Mouse (Mus musculus) CH12.LX (cell line): ENCODE results near the gene Disp2. TPM values are rescaled to one million over a fixed set of nuclear protein-coding genes. Genes with fewer than 3 reads are reported as not detected.

Experiments
- DNase-seq: peaks from one replicate; pipeline ENCODE4 v3.0.0-alpha.2; 2013; ENCODE audit errors: extremely low read depth
- H3K27ac ChIP-seq: 2 replicates; pipeline ENCODE4 v1.5.1; 2012; ENCODE audit warnings: low read depth, mild to moderate bottlenecking, control low read depth, moderate library complexity; ENCODE audit not compliant: insufficient read depth
- H3K27me3 ChIP-seq: replicated peaks from 2 replicates; pipeline ENCODE3; 2012; ENCODE audit warnings: inconsistent platforms
- H3K36me3 ChIP-seq, 2 experiments: replicated peaks in 1 of 2; 2 replicates each; pipeline versions ENCODE3 to v1.6.1; 2012; ENCODE audit warnings: inconsistent platforms in 1 of 2, low read length in 1 of 2, mild to moderate bottlenecking in 1 of 2, mixed read lengths in 1 of 2, moderate library complexity in 1 of 2; ENCODE audit not compliant: control insufficient read depth in 1 of 2, insufficient read depth in 1 of 2
- H3K4me1 ChIP-seq, 2 experiments: 2 replicates each; pipeline ENCODE4 v1.6.1; 2012; ENCODE audit warnings: inconsistent platforms in 1 of 2, moderate library complexity in 1 of 2; ENCODE audit not compliant: insufficient read depth in 2 of 2, control insufficient read depth in 1 of 2
- H3K4me2 ChIP-seq: 2 replicates; pipeline ENCODE4 v1.6.1; 2012; ENCODE audit warnings: low read depth, mild to moderate bottlenecking, control low read depth; ENCODE audit not compliant: poor library complexity, insufficient read depth, severe bottlenecking
- H3K4me3 ChIP-seq, 3 experiments: fragments of 150-350 bp in 1 of 3; sonication (generic) in 1 of 3; replicated peaks in 1 of 3; 2 replicates each; pipeline versions ENCODE3 to v1.5.1; 2011 to 2012; ENCODE audit warnings: low read depth in 2 of 3, low read length in 2 of 3, mild to moderate bottlenecking in 2 of 3, moderate library complexity in 2 of 3, control low read depth in 1 of 3, improper control_type of control experiment in 1 of 3, inconsistent platforms in 1 of 3, mixed read lengths in 1 of 3; ENCODE audit not compliant: poor library complexity in 1 of 3
- H3K79me2 ChIP-seq: replicated peaks from 2 replicates; pipeline ENCODE4 v1.6.1; 2012; ENCODE audit warnings: mild to moderate bottlenecking, moderate library complexity; ENCODE audit not compliant: control insufficient read depth, poor library complexity, insufficient read depth, severe bottlenecking; ENCODE audit errors: extremely low read depth
- H3K9ac ChIP-seq: 2 replicates; pipeline ENCODE4 v1.6.1; 2012; ENCODE audit warnings: low read depth, mild to moderate bottlenecking, control low read depth, moderate library complexity; ENCODE audit not compliant: insufficient read depth
- H3K9me3 ChIP-seq: replicated peaks from 2 replicates; pipeline ENCODE3; 2012; ENCODE audit warnings: low read length, inconsistent platforms, mixed read lengths
- BHLHE40 ChIP-seq: IDR thresholded peaks from 2 replicates; pipeline ENCODE4 v1.6.1; 2011; ENCODE audit warnings: mild to moderate bottlenecking, low read depth, low read length, improper control_type of control experiment
- CHD1 ChIP-seq: IDR thresholded peaks from 2 replicates; pipeline ENCODE4 v1.6.1; 2012; ENCODE audit warnings: low read depth, low read length, improper control_type of control experiment, inconsistent platforms
- CHD2 ChIP-seq: IDR thresholded peaks from 2 replicates; pipeline ENCODE4 v1.6.1; 2011; ENCODE audit warnings: low read length, improper control_type of control experiment
- E2F4 ChIP-seq: IDR thresholded peaks from 2 replicates; pipeline ENCODE4 v1.6.1; 2011; ENCODE audit warnings: low read depth, low read length, improper control_type of control experiment; ENCODE audit not compliant: insufficient replicate concordance
- ELF1 ChIP-seq: IDR thresholded peaks from 2 replicates; pipeline ENCODE4 v1.6.1; 2014; ENCODE audit warnings: low read depth, mild to moderate bottlenecking, inconsistent platforms, low read length, improper control_type of control experiment
- EP300 ChIP-seq: IDR thresholded peaks from 2 replicates; pipeline ENCODE4 v1.6.1; 2011; ENCODE audit warnings: low read length, improper control_type of control experiment
- ETS1 ChIP-seq: conservative IDR thresholded peaks from 2 replicates; pipeline ENCODE4 v1.6.1; 2012; ENCODE audit warnings: low read depth, mild to moderate bottlenecking, inconsistent platforms, low read length, improper control_type of control experiment, moderate library complexity
- HCFC1 ChIP-seq: IDR thresholded peaks from 2 replicates; pipeline ENCODE4 v1.6.1; 2012; ENCODE audit warnings: low read depth, mild to moderate bottlenecking, inconsistent platforms, low read length, improper control_type of control experiment
- IRF4 ChIP-seq: IDR thresholded peaks from 2 replicates; pipeline ENCODE4 v1.6.1; 2014; ENCODE audit warnings: low read depth, mild to moderate bottlenecking, inconsistent platforms, low read length, improper control_type of control experiment
- JUN ChIP-seq: IDR thresholded peaks from 2 replicates; pipeline ENCODE4 v1.6.1; 2011; ENCODE audit warnings: low read depth, mild to moderate bottlenecking, low read length, improper control_type of control experiment, moderate library complexity; ENCODE audit not compliant: insufficient read depth
- KAT2A ChIP-seq: IDR thresholded peaks from 2 replicates; pipeline ENCODE4 v1.6.1; 2012; ENCODE audit warnings: low read length, improper control_type of control experiment, inconsistent platforms; ENCODE audit not compliant: insufficient replicate concordance
- MAFK ChIP-seq: IDR thresholded peaks from 2 replicates; pipeline ENCODE4 v1.6.1; 2011; ENCODE audit warnings: low read length, improper control_type of control experiment; ENCODE audit not compliant: insufficient replicate concordance
- MAZ ChIP-seq: IDR thresholded peaks from 2 replicates; pipeline ENCODE4 v1.6.1; 2012; ENCODE audit warnings: low read depth, mild to moderate bottlenecking, inconsistent platforms, low read length, improper control_type of control experiment, moderate library complexity
- MEF2A ChIP-seq: IDR thresholded peaks from 2 replicates; pipeline ENCODE4 v1.6.1; 2014; ENCODE audit warnings: low read depth, mild to moderate bottlenecking, inconsistent platforms, low read length, improper control_type of control experiment, borderline replicate concordance
- MXI1 ChIP-seq: IDR thresholded peaks from 2 replicates; pipeline ENCODE4 v1.6.1; 2011; ENCODE audit warnings: mild to moderate bottlenecking, low read depth, low read length, improper control_type of control experiment
- MYC ChIP-seq: IDR thresholded peaks from 2 replicates; pipeline ENCODE4 v1.6.1; 2011; ENCODE audit warnings: low read depth, mild to moderate bottlenecking, improper control_type of control experiment, low read length
- NELFE ChIP-seq: IDR thresholded peaks from 2 replicates; pipeline ENCODE4 v1.6.1; 2011; ENCODE audit warnings: low read depth, low read length, improper control_type of control experiment
- NRF1 ChIP-seq: IDR thresholded peaks from 2 replicates; pipeline ENCODE4 v1.6.1; 2014; ENCODE audit warnings: low read depth, mild to moderate bottlenecking, inconsistent platforms, low read length, improper control_type of control experiment, moderate library complexity
- PAX5 ChIP-seq: IDR thresholded peaks from 2 replicates; pipeline ENCODE4 v1.6.1; 2012; ENCODE audit warnings: low read length, inconsistent platforms, mixed read lengths
- POLR2AphosphoS2 ChIP-seq: IDR thresholded peaks from 2 replicates; pipeline ENCODE4 v1.6.1; 2011; ENCODE audit warnings: low read depth, low read length, improper control_type of control experiment
- RAD21 ChIP-seq: IDR thresholded peaks from 2 replicates; pipeline ENCODE4 v1.6.1; 2011; ENCODE audit warnings: low read depth, mild to moderate bottlenecking, low read length, improper control_type of control experiment, moderate library complexity
- RCOR1 ChIP-seq: conservative IDR thresholded peaks from 2 replicates; pipeline ENCODE4 v1.6.1; 2012; ENCODE audit warnings: low read depth, mild to moderate bottlenecking, inconsistent platforms, low read length, improper control_type of control experiment
- SIN3A ChIP-seq: IDR thresholded peaks from 2 replicates; pipeline ENCODE4 v1.6.1; 2012; ENCODE audit warnings: low read length, improper control_type of control experiment, inconsistent platforms
- SMC3 ChIP-seq: IDR thresholded peaks from 2 replicates; pipeline ENCODE4 v1.6.1; 2011; ENCODE audit warnings: low read depth, low read length, improper control_type of control experiment
- TBP ChIP-seq: conservative IDR thresholded peaks from 2 replicates; pipeline ENCODE4 v1.6.1; 2011; ENCODE audit warnings: low read depth, low read length, improper control_type of control experiment
- TCF12 ChIP-seq: IDR thresholded peaks from 2 replicates; pipeline ENCODE4 v1.6.1; 2014; ENCODE audit warnings: low read depth, mild to moderate bottlenecking, inconsistent platforms, low read length, improper control_type of control experiment
- USF1 ChIP-seq: IDR thresholded peaks from 2 replicates; pipeline ENCODE4 v1.6.1; 2014; ENCODE audit warnings: low read depth, mild to moderate bottlenecking, inconsistent platforms, low read length, improper control_type of control experiment
- ZC3H11A ChIP-seq: IDR thresholded peaks from 2 replicates; pipeline ENCODE4 v1.6.1; 2012; ENCODE audit warnings: low read depth, mild to moderate bottlenecking, inconsistent platforms, low read length, improper control_type of control experiment
- ZKSCAN1 ChIP-seq: IDR thresholded peaks from 2 replicates; pipeline ENCODE4 v1.6.1; 2012; ENCODE audit warnings: low read depth, inconsistent platforms, low read length, improper control_type of control experiment, borderline replicate concordance
- ZMIZ1 ChIP-seq: IDR thresholded peaks from 2 replicates; pipeline ENCODE4 v1.6.1; 2012; ENCODE audit warnings: low read depth, mild to moderate bottlenecking, inconsistent platforms, low read length, improper control_type of control experiment
- ZNF384 ChIP-seq: IDR thresholded peaks from 2 replicates; pipeline ENCODE4 v1.6.1; 2012; ENCODE audit warnings: low read depth, low read length, improper control_type of control experiment, inconsistent platforms
- dilution Hi-C: fragments of 300-500 bp; cut with MboI; formaldehyde crosslinking; loops from 2 replicates; pipeline ENCODE4 v1.14.3; 2020; ENCODE audit warnings: low sequenced_read_pairs; ENCODE audit not compliant: extremely low pct_unique_long_range_greater_than_20kb, extremely low pct_ligation_motif_present
- in situ Hi-C: fragments of 300-500 bp; cut with MboI; formaldehyde crosslinking; loops from 3 replicates; pipeline ENCODE4 v1.14.3; 2019; ENCODE audit warnings: low sequenced_read_pairs, low pct_ligation_motif_present, low pct_unique_long_range_greater_than_20kb, mixed read lengths
- polyA plus RNA-seq: library from polyadenylated mRNA; unstranded; fragments of >175 nt; gene quantifications from 2 replicates; pipeline ENCODE4 v1.2.1, GENCODE M21; 2012; ENCODE audit warnings: low read depth; ENCODE audit not compliant: insufficient read length
- total RNA-seq, 2 experiments: library from RNA; depleted of rRNA; stranded (reverse); fragments of 300-350 nt in 1 of 2; fragments of >200 nt in 1 of 2; gene quantifications; 2 replicates each; pipeline ENCODE4 v1.2.3; 2012 to 2014

Gene Disp2
- total and polyA plus RNA-seq, 3 experiments = not detected

GRCm38 (mm10) chr2:118729816-118730621 lies 49.5 kb upstream of the Disp2 start:
- no peaks in the 10 kb centered on the region for H3K9me3 ChIP-seq
- H3K4me1 ChIP-seq = peaks cover 16 to 52% of the 10 kb centered on the region in 2 experiments; a peak in 3 of 4 replicates
- no peak overlapping the region for H3K4me3 ChIP-seq
- peaks cover 0 to 9% of the 10 kb centered on the region in 2 experiments for H3K36me3 ChIP-seq
- H3K27me3 ChIP-seq = peaks cover 6% of the 10 kb centered on the region
- no peak overlapping the region for H3K27ac ChIP-seq
- dilution Hi-C loops (no loop called here), in situ Hi-C loops (loop anchor here (10.0 to 25.0 kb wide), 2 partner anchors 85 to 243 kb away; partner anchors contain the start of gene Srp14)
- 0 out of 2 replicates have a peak, but pooled peaks have one; percentile 15 for TF ChIP-seq CHD2
- TF ChIP-seq SIN3A = no peak
- TF ChIP-seq TCF12 = peak; percentile 45; the same call in 1 of the 2 replicates
- TF ChIP-seq ZNF384 = no peak
- no peak for TF ChIP-seq NRF1
- no peak overlapping the region for H3K4me2 ChIP-seq
- no peak overlapping the region for H3K9ac ChIP-seq
- H3K79me2 ChIP-seq = no peaks in the 10 kb centered on the region
- DNase-seq = no peak

GRCm38 (mm10) chr2:118730622-118730915 lies 49.0 kb upstream of the Disp2 start:
- H3K9ac ChIP-seq = no peak overlapping the region
- H3K27ac ChIP-seq = no peak overlapping the region
- H3K4me2 ChIP-seq = no peak overlapping the region
- in situ Hi-C loops (loop anchor here (10.0 to 25.0 kb wide), 2 partner anchors 86 to 243 kb away; partner anchors contain the start of gene Srp14), dilution Hi-C loops (no loop called here)
- DNase-seq = peak; percentile 66
- no peaks in the 10 kb centered on the region for H3K79me2 ChIP-seq
- peaks cover 8% of the 10 kb centered on the region for H3K27me3 ChIP-seq
- H3K36me3 ChIP-seq = peaks cover 0 to 5% of the 10 kb centered on the region in 2 experiments
- no peaks in the 10 kb centered on the region for H3K9me3 ChIP-seq
- H3K4me3 ChIP-seq = no peak overlapping the region
- H3K4me1 ChIP-seq = peaks cover 16 to 46% of the 10 kb centered on the region in 2 experiments; a peak in 3 of 4 replicates
- no peak for TF ChIP-seq POLR2AphosphoS2
- TF ChIP-seq ELF1 = peak; percentile 59; the same call in 1 of the 2 replicates
- TF ChIP-seq RCOR1 = no peak
- TF ChIP-seq HCFC1 = no peak
- 0 out of 2 replicates have a peak, but pooled peaks have one; percentile 36 for TF ChIP-seq MAZ
- TF ChIP-seq RAD21 = peak; percentile 84
- no peak for TF ChIP-seq CHD1
- TF ChIP-seq NELFE = no peak
- no peak for TF ChIP-seq ZMIZ1
- no peak for TF ChIP-seq JUN
- TF ChIP-seq BHLHE40 = no peak
- no peak for TF ChIP-seq IRF4
- no peak for TF ChIP-seq ZNF384
- TF ChIP-seq SIN3A = no peak
- TF ChIP-seq USF1 = no peak
- no peak for TF ChIP-seq MXI1
- TF ChIP-seq SMC3 = peak; percentile 86
- TF ChIP-seq ETS1 = no peak
- TF ChIP-seq TBP = no peak
- no peak for TF ChIP-seq MEF2A
- peak; percentile 12; the same call in 1 of the 2 replicates for TF ChIP-seq ZC3H11A
- TF ChIP-seq ZKSCAN1 = no peak
- TF ChIP-seq KAT2A = no peak
- no peak for TF ChIP-seq PAX5
- no peak for TF ChIP-seq MYC
- no peak for TF ChIP-seq E2F4
- TF ChIP-seq NRF1 = no peak
- no peak for TF ChIP-seq EP300
- TF ChIP-seq MAFK = no peak
